Mouse (Mus musculus): Measurements from ENCODE around the gene Gm47841. TPM values are rescaled to one million over a fixed set of nuclear protein-coding genes. Genes with fewer than 3 reads are reported as not detected.

The Gm47841 gene
- total and polyA plus RNA-seq, 3 experiments: not detected

DNA sequence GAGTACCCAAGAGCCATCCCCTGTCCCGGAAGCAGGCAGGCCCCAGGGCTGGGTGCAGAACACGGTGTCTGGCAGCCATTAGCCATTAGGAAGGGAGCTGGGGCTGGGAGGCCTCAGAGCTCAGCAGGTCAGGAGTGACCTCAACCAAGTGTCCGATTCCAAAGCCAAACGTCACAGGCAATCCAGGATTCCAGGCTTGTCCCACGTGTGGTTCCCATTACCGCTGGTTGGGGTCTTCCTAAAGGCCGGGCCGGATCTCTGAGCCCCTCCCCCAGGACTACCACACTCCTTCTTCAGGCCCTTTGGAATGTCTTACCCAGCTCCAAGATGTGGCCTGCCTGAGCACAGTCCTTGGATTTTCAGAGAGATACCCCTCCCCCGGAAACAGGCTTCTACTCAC lies 47.8 kb upstream of the Gm47841 start:
- no peaks in the 10 kb centered on the region for H3K79me2 ChIP-seq (ENCODE audit: control insufficient read depth, insufficient read depth, low read length, poor library complexity)
- H3K36me3 ChIP-seq (ENCODE audit: control insufficient read depth in 1 of 2, insufficient read depth in 2 of 2, low read length in 2 of 2): no peaks in the 10 kb centered on the region
- H3K4me3 ChIP-seq (ENCODE audit: control insufficient read depth in 1 of 2, insufficient read depth in 1 of 2, low read depth in 2 of 2, low read length in 2 of 2): no peak overlapping the region
- TF ChIP-seq ZC3H11A (IDR thresholded peaks at IDR 0.05; ENCODE audit: low read depth, low read length): no peak
- no peak for TF ChIP-seq GATA1 (IDR thresholded peaks at IDR 0.05; ENCODE audit: low read depth, low read length)
- no peak for TF ChIP-seq ZKSCAN1 (IDR thresholded peaks at IDR 0.05; ENCODE audit: low read depth, low read length)
- no peak for TF ChIP-seq ZMIZ1 (IDR thresholded peaks at IDR 0.05; ENCODE audit: low read depth, low read length)
- no peak for TF ChIP-seq POLR2AphosphoS2 (IDR thresholded peaks at IDR 0.05; ENCODE audit: low read length)
- H3K4me1 ChIP-seq (ENCODE audit: control insufficient read depth in 1 of 2, insufficient read depth in 2 of 2, low read length in 2 of 2): no peaks in the 10 kb centered on the region
- H3K27me3 ChIP-seq (ENCODE audit: control insufficient read depth in 1 of 2, insufficient read depth in 2 of 2, low read length in 2 of 2): peaks cover 0 to 7% of the 10 kb centered on the region in 2 experiments; a peak in 3 of 4 replicates
- no peak overlapping the region for H3K9ac ChIP-seq (ENCODE audit: control insufficient read depth, low read depth, low read length, poor library complexity, severe bottlenecking)
- no peak for DNase-seq (ENCODE audit: low read depth, low spot score)
- H3K9me3 ChIP-seq (replicated peaks; ENCODE audit: insufficient read depth, low read length): no peaks in the 10 kb centered on the region
- no peak overlapping the region for H3K27ac ChIP-seq (ENCODE audit: control insufficient read depth, low read depth, low read length)

DNA sequence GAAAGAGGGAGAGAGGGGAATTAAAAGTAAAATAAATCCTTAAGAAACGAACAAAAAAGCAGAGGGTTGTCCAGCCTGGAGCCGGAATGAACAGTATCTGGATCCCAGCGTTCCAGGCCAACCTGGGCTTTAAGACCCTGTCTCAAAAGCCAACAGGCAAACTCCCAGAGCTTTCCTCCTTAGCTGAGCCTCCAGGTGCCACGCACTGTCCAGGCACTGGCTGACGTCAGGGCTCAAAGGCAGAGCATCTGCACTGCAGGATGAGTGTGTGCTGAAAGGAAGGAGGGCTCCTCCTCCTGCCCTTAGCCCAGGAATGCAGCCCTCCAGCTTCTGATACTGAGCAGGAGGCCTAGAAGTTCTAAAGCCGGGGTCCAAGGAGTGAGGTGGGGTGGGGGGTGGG lies 46.8 kb upstream of the Gm47841 start:
- H3K9ac ChIP-seq (ENCODE audit: control insufficient read depth, low read depth, low read length, poor library complexity, severe bottlenecking): no peak overlapping the region
- H3K4me1 ChIP-seq (ENCODE audit: control insufficient read depth in 1 of 2, insufficient read depth in 2 of 2, low read length in 2 of 2): no peaks in the 10 kb centered on the region
- H3K9me3 ChIP-seq (replicated peaks; ENCODE audit: insufficient read depth, low read length): no peaks in the 10 kb centered on the region
- H3K27ac ChIP-seq (ENCODE audit: control insufficient read depth, low read depth, low read length): no peak overlapping the region
- TF ChIP-seq ZC3H11A (IDR thresholded peaks at IDR 0.05; ENCODE audit: low read depth, low read length): no peak
- no peak for TF ChIP-seq TAL1 (IDR thresholded peaks at IDR 0.05; ENCODE audit: low read length)
- TF ChIP-seq SMC3 (IDR thresholded peaks at IDR 0.05; ENCODE audit: low read depth, low read length): no peak
- TF ChIP-seq POLR2AphosphoS2 (IDR thresholded peaks at IDR 0.05; ENCODE audit: low read length): no peak
- no peak for TF ChIP-seq POLR2AphosphoS5 (IDR thresholded peaks at IDR 0.05; ENCODE audit: borderline replicate concordance, low read depth, low read length)
- no peak for TF ChIP-seq HCFC1 (IDR thresholded peaks at IDR 0.05; ENCODE audit: low read depth, low read length)
- no peak for TF ChIP-seq MAZ (IDR thresholded peaks at IDR 0.05; ENCODE audit: low read depth, low read length)
- no peak for TF ChIP-seq EP300 (IDR thresholded peaks at IDR 0.05; ENCODE audit: low read depth in 1 of 2, low read length in 2 of 2)
- no peak for TF ChIP-seq MYC (IDR thresholded peaks at IDR 0.05; ENCODE audit: low read depth, low read length)
- TF ChIP-seq ELF1 (IDR thresholded peaks at IDR 0.05; ENCODE audit: low read depth, low read length): no peak
- TF ChIP-seq MXI1 (IDR thresholded peaks at IDR 0.05; ENCODE audit: low read depth, low read length): no peak
- no peak for TF ChIP-seq MEF2A (IDR thresholded peaks at IDR 0.05; ENCODE audit: extremely low read depth, insufficient replicate concordance, low read depth, low read length, poor library complexity, severe bottlenecking)
- TF ChIP-seq MYB (IDR thresholded peaks at IDR 0.05; ENCODE audit: low read depth, low read length): no peak
- no peaks in the 10 kb centered on the region for H3K36me3 ChIP-seq (ENCODE audit: control insufficient read depth in 1 of 2, insufficient read depth in 2 of 2, low read length in 2 of 2)
- no peaks in the 10 kb centered on the region for H3K79me2 ChIP-seq (ENCODE audit: control insufficient read depth, insufficient read depth, low read length, poor library complexity)
- no peak overlapping the region for H3K4me3 ChIP-seq (ENCODE audit: control insufficient read depth in 1 of 2, insufficient read depth in 1 of 2, low read depth in 2 of 2, low read length in 2 of 2)
- peaks cover 0 to 6% of the 10 kb centered on the region in 2 experiments; a peak in 2 of 4 replicates for H3K27me3 ChIP-seq (ENCODE audit: control insufficient read depth in 1 of 2, insufficient read depth in 2 of 2, low read length in 2 of 2)
- DNase-seq (ENCODE audit: low read depth, low spot score): no peak
